ENCODE assay signal across 9 mouse cellular contexts in genomic region chr7:112954351-112955102, GRCm38 (mm10). TPM values are rescaled to one million over a fixed set of nuclear protein-coding genes. Genes with fewer than 3 reads are reported as not detected.
DNase-seq lines count a peak whose midpoint lies in the region; ATAC-seq lines count a peak whose summit lies in the region.
"Had no signal": no experiment of that assay in that cellular context is flagged by ENCODE, and none has a peak within 500 bp of the region (broad histone marks: within the 10 kb centered on the region; RNA-seq: fewer than 3 reads in every experiment).

No protein-coding gene starts in this region.

- peaks cover 35% of the 10 kb centered on the region for H3K4me1 ChIP-seq in embryonic facial prominence, embryonic 15.5 days
- H3K4me1 ChIP-seq in hindbrain, embryonic 12.5 days = peaks cover 23% of the 10 kb centered on the region
- peaks cover 6% of the 10 kb centered on the region; the same call in 1 of the 2 replicates for H3K4me1 ChIP-seq in liver, embryonic 13.5 days (replicated peaks)
- no peaks in the 10 kb centered on the region for H3K4me1 ChIP-seq in neural tube, embryonic 14.5 days (ENCODE audit: control insufficient read depth, insufficient read depth, low read length)

- no peaks in the 10 kb centered on the region for H3K36me3 ChIP-seq in embryonic facial prominence, embryonic 15.5 days
- no peaks in the 10 kb centered on the region for H3K36me3 ChIP-seq in hindbrain, embryonic 12.5 days
- no peaks in the 10 kb centered on the region for H3K36me3 ChIP-seq in liver, embryonic 13.5 days
- no peaks in the 10 kb centered on the region for H3K36me3 ChIP-seq in neural tube, embryonic 14.5 days (ENCODE audit: control insufficient read depth, insufficient read depth, low read length)

- H3K4me3 ChIP-seq in embryonic facial prominence, embryonic 15.5 days (replicated peaks) = peak overlapping the region; percentile 54
- peak overlapping the region; percentile 47 for H3K4me3 ChIP-seq in hindbrain, embryonic 12.5 days
- peak overlapping the region; percentile 43 for H3K4me3 ChIP-seq in liver, embryonic 13.5 days (replicated peaks)
- peak overlapping the region; percentile 44 for H3K4me3 ChIP-seq in neural tube, embryonic 14.5 days (ENCODE audit: low read depth, low read length)

- no peaks in the 10 kb centered on the region for H3K9me3 ChIP-seq in embryonic facial prominence, embryonic 15.5 days (replicated peaks)
- no peaks in the 10 kb centered on the region for H3K9me3 ChIP-seq in hindbrain, embryonic 12.5 days (replicated peaks)
- H3K9me3 ChIP-seq in liver, embryonic 13.5 days (replicated peaks) = no peaks in the 10 kb centered on the region
- H3K9me3 ChIP-seq in neural tube, embryonic 14.5 days (ENCODE audit: control insufficient read depth, low read length) = no peaks in the 10 kb centered on the region

- DNase-seq in heart, adult 18-20 months = peak; percentile 20 to 34
- DNase-seq in heart, postnatal 25 days (ENCODE audit: low spot score) = no peak
- peak; percentile 68 for DNase-seq in adrenal gland, adult 2 months
- DNase-seq in liver, embryonic 13.5 days = no peak

- under 1% methylated on average over 82 of the region's 82 CpGs for WGBS in embryonic facial prominence, embryonic 15.5 days
- WGBS in hindbrain, embryonic 12.5 days = under 1% methylated on average over 81 of the region's 82 CpGs
- 3% methylated on average over 82 of the region's 82 CpGs for WGBS in liver, embryonic 13.5 days (ENCODE audit: insufficient replicate concordance)
- WGBS in neural tube, embryonic 14.5 days = under 1% methylated on average over 82 of the region's 82 CpGs

- no peak overlapping the region for H3K27ac ChIP-seq in embryonic facial prominence, embryonic 15.5 days (replicated peaks)
- H3K27ac ChIP-seq in hindbrain, embryonic 12.5 days = no peak overlapping the region
- no peak overlapping the region for H3K27ac ChIP-seq in liver, embryonic 13.5 days
- 0 out of 2 replicates have a peak overlapping the region, but pooled peaks have one; percentile 5 for H3K27ac ChIP-seq in neural tube, embryonic 14.5 days (ENCODE audit: low read depth, low read length)

- intact Hi-C loops in heart, postnatal 25 days (cut with DNase I) = loop anchor here (5.0 kb wide), 2 partner anchors 68 to 108 kb away; no protein-coding TSS in a partner anchor

- no peak overlapping the region; the same call in 1 of the 2 replicates for H3K9ac ChIP-seq in embryonic facial prominence, embryonic 15.5 days
- peak overlapping the region; percentile 32 for H3K9ac ChIP-seq in hindbrain, embryonic 12.5 days
- H3K9ac ChIP-seq in liver, embryonic 13.5 days = no peak overlapping the region
- H3K9ac ChIP-seq in neural tube, embryonic 14.5 days (replicated peaks; ENCODE audit: low read depth, low read length) = peak overlapping the region; percentile 37

- peak overlapping the region; percentile 93 for H3K4me2 ChIP-seq in embryonic facial prominence, embryonic 15.5 days (replicated peaks)
- H3K4me2 ChIP-seq in hindbrain, embryonic 12.5 days (replicated peaks) = peak overlapping the region; percentile 80
- peak overlapping the region; percentile 54 for H3K4me2 ChIP-seq in liver, embryonic 13.5 days
- H3K4me2 ChIP-seq in neural tube, embryonic 14.5 days (ENCODE audit: low read depth, low read length) = peak overlapping the region; percentile 79

- no peak for ATAC-seq in embryonic facial prominence, embryonic 15.5 days (ENCODE audit: insufficient number of reproducible peaks, low FRiP score, low TSS enrichment, low read depth)
- ATAC-seq in hindbrain, embryonic 12.5 days (ENCODE audit: low FRiP score) = peak; percentile 68; the same call in 1 of the 2 replicates
- no peak for ATAC-seq in liver, embryonic 13.5 days (ENCODE audit: low read depth)
- peak; percentile 62; the same call in 1 of the 2 replicates for ATAC-seq in neural tube, embryonic 14.5 days (ENCODE audit: low read depth)
- ATAC-seq in megakaryocyte-erythroid progenitor cell, adult 5-6 weeks (replicated peaks; ENCODE audit: low FRiP score, low TSS enrichment, poor library complexity, severe bottlenecking) = no peak

- peaks cover 37% of the 10 kb centered on the region for H3K27me3 ChIP-seq in embryonic facial prominence, embryonic 15.5 days
- peaks cover 50% of the 10 kb centered on the region for H3K27me3 ChIP-seq in hindbrain, embryonic 12.5 days
- H3K27me3 ChIP-seq in liver, embryonic 13.5 days = peaks cover 54% of the 10 kb centered on the region
- peaks cover 23% of the 10 kb centered on the region for H3K27me3 ChIP-seq in neural tube, embryonic 14.5 days (ENCODE audit: control insufficient read depth, insufficient read depth, low read length)
- H3K27me3 ChIP-seq: CH12.LX had no signal

RNA-seq across cellular contexts. Expression of gene Rassf10, which starts 0.8 kb away (rescaled TPM):
- total RNA-seq in heart, adult 18-20 months (2021) = 1 to 10 TPM in 1 of 2 experiments, under 1 TPM in 1; 0.55 to 1.2 TPM
- total RNA-seq in heart, postnatal 25 days (2021) = 1 to 10 TPM; 1.8 to 2.0 TPM
- total RNA-seq in adrenal gland, adult 2 months (2021) = 1 to 10 TPM; 1.8 to 2.4 TPM
- 1.9 and 2.9 TPM in 2 replicates for polyA plus RNA-seq in adrenal gland, adult 2 months (2012; rRNA removed)
- polyA plus RNA-seq in embryonic facial prominence, embryonic 15.5 days (2015; fragmentation: Nextera tagmentation; extraction: Ambion mirVana) = 5.6 and 7.0 TPM in 2 replicates
- 2.2 and 2.5 TPM in 2 replicates for polyA plus RNA-seq in hindbrain, embryonic 12.5 days (2016; fragmentation: Nextera tagmentation; extraction: Ambion mirVana)
- polyA plus RNA-seq in liver, embryonic 13.5 days (2015; fragmentation: Nextera tagmentation; extraction: Ambion mirVana) = 0.03 TPM in 2 replicates
- 2.5 and 4.1 TPM in 2 replicates for polyA plus RNA-seq in neural tube, embryonic 14.5 days (2014; fragmentation: Nextera tagmentation; extraction: Ambion mirVana)
- not detected in 2 replicates for total RNA-seq in megakaryocyte-erythroid progenitor cell, adult 5-6 weeks (2014; fragmentation: Nextera tagmentation)
- not detected in 2 replicates for total RNA-seq in megakaryocyte-erythroid progenitor cell, adult 5-6 weeks (2017)
- total RNA-seq: CH12.LX had no signal

Comparison
In these comparisons a context has a peak if more than half of its experiments do, and no peak if none do; other contexts are left out.
1. DNase-seq: peak in heart, adult 18-20 months (2 of 2) and adrenal gland, adult 2 months (single experiment); none in heart, postnatal 25 days (single experiment) and liver, embryonic 13.5 days (single experiment).
2. ATAC-seq: peak in hindbrain, embryonic 12.5 days (single experiment) and neural tube, embryonic 14.5 days (single experiment); none in embryonic facial prominence, embryonic 15.5 days (single experiment), liver, embryonic 13.5 days (single experiment) and megakaryocyte-erythroid progenitor cell, adult 5-6 weeks (single experiment).
3. H3K9ac ChIP-seq: peak in hindbrain, embryonic 12.5 days (single experiment) and neural tube, embryonic 14.5 days (single experiment); none in embryonic facial prominence, embryonic 15.5 days (single experiment) and liver, embryonic 13.5 days (single experiment).
4. Peak in every context shown above with its lines, with median percentiles within 50 percentile points of each other: H3K4me2 ChIP-seq and H3K4me3 ChIP-seq.